Mouse (Mus musculus) MEL (cell line): ENCODE data around the gene Themis3.

Experiments
- CTCF ChIP-seq, 3 experiments: IDR thresholded peaks in 2 of 3; conservative IDR thresholded peaks in 1 of 3; 2 replicates each; pipeline ENCODE4 v1.5.1; 2011 to 2012; ENCODE audit warnings: low read length in 3 of 3, low read depth in 2 of 3, mild to moderate bottlenecking in 2 of 3, improper control_type of control experiment in 1 of 3, inconsistent platforms in 1 of 3, mixed read lengths in 1 of 3, moderate library complexity in 1 of 3; ENCODE audit not compliant: control insufficient read depth in 1 of 3, insufficient read depth in 1 of 3, poor library complexity in 1 of 3, severe bottlenecking in 1 of 3
- GATA1 ChIP-seq: IDR thresholded peaks from 2 replicates; pipeline ENCODE4 v1.6.1; 2011; ENCODE audit warnings: low read depth, low read length, improper control_type of control experiment
- POLR2A ChIP-seq, 2 experiments: IDR thresholded peaks; 2 replicates each; pipeline ENCODE4 v1.6.1; 2011 to 2012; ENCODE audit warnings: low read length in 2 of 2, mild to moderate bottlenecking in 2 of 2, control low read depth in 1 of 2, improper control_type of control experiment in 1 of 2, low read depth in 1 of 2, moderate library complexity in 1 of 2; ENCODE audit not compliant: control insufficient read depth in 1 of 2, insufficient read depth in 1 of 2, poor library complexity in 1 of 2
- POLR2AphosphoS5 ChIP-seq: IDR thresholded peaks from 2 replicates; pipeline ENCODE4 v1.6.1; 2012; ENCODE audit warnings: low read depth, borderline replicate concordance, mild to moderate bottlenecking, inconsistent platforms, low read length, moderate library complexity, mixed read lengths
- TAL1 ChIP-seq: IDR thresholded peaks from 2 replicates; pipeline ENCODE4 v1.6.1; 2012; ENCODE audit warnings: mild to moderate bottlenecking, inconsistent platforms, low read length, moderate library complexity, mixed read lengths

DNA sequence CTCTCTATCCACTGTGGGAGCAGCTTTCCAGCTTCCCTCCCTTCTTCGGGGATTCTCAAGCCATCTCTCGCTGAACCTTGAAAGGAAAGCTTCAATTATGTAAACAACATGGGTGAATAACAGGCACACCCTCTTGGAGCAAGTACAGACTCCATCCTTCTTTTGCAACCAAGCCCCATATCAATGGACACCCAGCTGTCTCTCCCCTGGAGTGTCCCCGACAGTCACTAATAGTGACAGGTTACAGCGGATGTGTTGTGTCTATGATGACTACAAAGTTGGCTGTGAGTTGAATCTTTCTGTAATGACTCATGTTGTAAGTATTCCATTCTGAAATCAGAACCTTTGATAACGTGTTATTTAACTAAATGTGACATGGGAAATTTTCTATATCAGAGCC, 71.0 kb downstream of the Themis3 start:
- TF ChIP-seq CTCF (IDR thresholded peaks at IDR 0.05 in 2 of 3, conservative IDR thresholded peaks at IDR 0.05 in 1 of 3; ENCODE audit: control insufficient read depth in 1 of 3, insufficient read depth in 1 of 3, low read depth in 2 of 3, low read length in 3 of 3, poor library complexity in 1 of 3, severe bottlenecking in 1 of 3) (no peak), POLR2AphosphoS5 (no peak), TAL1 (no peak), GATA1 (no peak), POLR2A (IDR thresholded peaks at IDR 0.05; ENCODE audit: control insufficient read depth in 1 of 2, insufficient read depth in 1 of 2, low read depth in 1 of 2, low read length in 2 of 2, poor library complexity in 1 of 2) (no peak)
